Mouse (Mus musculus) lung, adult 2 months (tissue): ENCODE measurements around the gene Mybpc2.

Source experiments
- CTCF ChIP-seq: fragments of 200-500 bp; IDR thresholded peaks from 2 replicates; pipeline ENCODE4 v1.5.1; 2011; ENCODE audit warnings: mild to moderate bottlenecking, low read length, control low read depth; ENCODE audit not compliant: insufficient read depth
- POLR2A ChIP-seq: fragments of 200-500 bp; IDR thresholded peaks from 2 replicates; pipeline ENCODE4 v1.6.1; 2011; ENCODE audit warnings: low read depth, mild to moderate bottlenecking, control low read depth, low read length, borderline replicate concordance; ENCODE audit errors: extremely low read depth

DNA sequence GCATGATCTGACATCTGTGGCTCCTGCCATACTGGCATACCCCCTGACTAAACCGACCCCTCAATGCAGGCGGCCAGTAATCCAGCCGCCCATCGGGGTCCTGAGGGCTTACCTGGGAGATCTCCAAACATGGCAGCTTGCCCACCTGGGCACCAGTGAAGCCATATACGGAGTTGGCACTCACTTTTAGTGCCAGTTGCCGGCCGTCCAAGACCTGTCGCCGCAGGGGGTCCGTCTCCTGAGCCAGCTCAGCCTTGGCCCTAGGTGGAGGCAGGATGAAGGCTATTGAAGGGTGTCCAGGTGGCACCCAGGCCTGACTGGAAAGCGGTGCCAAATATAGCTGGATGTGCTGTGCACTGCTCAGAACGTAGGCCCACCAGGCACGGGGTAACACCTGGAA lies 13.0 kb upstream of the Mybpc2 start:
- TF ChIP-seq CTCF (no peak), POLR2A (no peak)
